Mouse (Mus musculus) T-helper 1 cell (primary cell): ENCODE measurements around the gene Tle6.

ENCODE experiments used
- in situ Hi-C: fragments of 300-600 bp; cut with MboI, MseI; formaldehyde crosslinking; loops from one replicate; pipeline ENCODE4 v1.15.1; 2025; ENCODE audit warnings: high pct_unique_total_duplicates

Gene Tle6

GRCm38 (mm10) chr10:81564734-81565133 is 36.1 kb downstream of the Tle6 start:
- in situ Hi-C loops = loop anchor here (5.0 kb wide), 2 partner anchors 38 to 78 kb away; partner anchors contain the start of gene Tle6

- in situ Hi-C loops = loop anchor here (5.0 kb wide), 1 partner anchor 78 kb away; no protein-coding TSS in a partner anchor
Observed at GRCm38 (mm10) chr10:81564216-81564615, 36.7 kb downstream of the Tle6 start.

DNA sequence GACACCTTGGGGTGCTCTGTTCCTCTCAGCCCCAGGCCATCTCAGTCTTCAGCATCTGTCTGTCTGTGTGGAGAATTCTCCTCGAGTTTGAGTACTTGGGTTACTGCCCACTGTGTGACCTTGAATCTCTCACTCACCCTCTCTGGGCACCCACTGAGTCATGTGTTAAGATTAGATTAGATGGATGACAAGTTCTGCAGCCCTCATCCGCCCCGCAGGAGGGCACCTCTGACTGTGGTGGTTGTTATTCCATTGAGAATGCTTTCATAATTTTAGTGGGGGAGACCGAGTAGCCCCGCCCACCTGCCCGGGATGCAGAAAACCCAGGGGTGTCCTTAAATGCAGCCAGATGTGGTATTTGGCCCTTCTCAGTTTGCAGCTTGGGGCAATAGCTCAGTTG is 37.4 kb downstream of the Tle6 start:
- in situ Hi-C loops = loop anchor here (5.0 kb wide), 1 partner anchor 79 kb away; no protein-coding TSS in a partner anchor

- in situ Hi-C loops = loop anchor here (5.0 kb wide), 1 partner anchor 80 kb away; no protein-coding TSS in a partner anchor
Observed at GRCm38 (mm10) chr10:81562411-81562810, 38.5 kb downstream of the Tle6 start.

GRCm38 (mm10) chr10:81560719-81561459 is 40.0 kb downstream of the Tle6 start:
- in situ Hi-C loops = loop anchor here (5.0 kb wide), 1 partner anchor 81 kb away; no protein-coding TSS in a partner anchor

- in situ Hi-C loops = loop anchor here (5.0 kb wide), 1 partner anchor 82 kb away; no protein-coding TSS in a partner anchor
Observed at GRCm38 (mm10) chr10:81559627-81560539, 41.0 kb downstream of the Tle6 start.

DNA sequence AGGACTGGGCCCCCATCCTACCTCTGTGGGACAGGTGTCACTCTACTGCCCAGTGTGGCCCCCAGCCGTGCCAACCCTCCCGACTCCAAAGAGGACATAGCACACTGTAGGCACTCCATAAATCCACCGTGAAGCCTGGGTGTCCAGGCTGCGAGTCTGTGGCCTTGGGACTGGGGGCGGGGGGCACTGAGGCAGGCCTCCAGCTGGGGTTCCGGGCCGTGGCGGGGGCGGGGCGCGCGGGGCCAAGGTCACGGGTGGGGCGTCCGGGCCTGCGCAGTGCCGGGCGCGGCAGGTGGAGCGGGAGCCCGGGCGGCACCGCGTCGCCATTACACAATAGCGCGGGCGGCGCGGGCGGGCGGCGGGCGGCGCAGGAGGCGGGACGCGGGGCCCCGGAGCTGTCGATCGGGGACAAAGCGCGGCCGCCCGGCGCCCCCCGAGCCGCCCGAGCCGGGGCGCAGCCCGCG is 41.7 kb downstream of the Tle6 start, which contains the start of gene Aes:
Gene Aes (plus strand): TSS at position 326 of the 464 bp plus-strand sequence.
- in situ Hi-C loops = no loop called here

GRCm38 (mm10) chr10:81557491-81557890 is 43.4 kb downstream of the Tle6 start:
- in situ Hi-C loops = no loop called here

GRCm38 (mm10) chr10:81556282-81556681 is 44.6 kb downstream of the Tle6 start:
- in situ Hi-C loops = no loop called here

GRCm38 (mm10) chr10:81553807-81554755 is 46.8 kb downstream of the Tle6 start:
- in situ Hi-C loops = no loop called here

- in situ Hi-C loops = no loop called here
Observed at GRCm38 (mm10) chr10:81553232-81553631, 47.6 kb downstream of the Tle6 start.

- in situ Hi-C loops = no loop called here
Observed at GRCm38 (mm10) chr10:81551597-81552102, 49.2 kb downstream of the Tle6 start.

GRCm38 (mm10) chr10:81550257-81550656 is 50.6 kb downstream of the Tle6 start:
- in situ Hi-C loops = no loop called here

GRCm38 (mm10) chr10:81548944-81549343 is 51.9 kb downstream of the Tle6 start:
- in situ Hi-C loops = no loop called here

GRCm38 (mm10) chr10:81546788-81547571 is 53.9 kb downstream of the Tle6 start:
- in situ Hi-C loops = no loop called here

DNA sequence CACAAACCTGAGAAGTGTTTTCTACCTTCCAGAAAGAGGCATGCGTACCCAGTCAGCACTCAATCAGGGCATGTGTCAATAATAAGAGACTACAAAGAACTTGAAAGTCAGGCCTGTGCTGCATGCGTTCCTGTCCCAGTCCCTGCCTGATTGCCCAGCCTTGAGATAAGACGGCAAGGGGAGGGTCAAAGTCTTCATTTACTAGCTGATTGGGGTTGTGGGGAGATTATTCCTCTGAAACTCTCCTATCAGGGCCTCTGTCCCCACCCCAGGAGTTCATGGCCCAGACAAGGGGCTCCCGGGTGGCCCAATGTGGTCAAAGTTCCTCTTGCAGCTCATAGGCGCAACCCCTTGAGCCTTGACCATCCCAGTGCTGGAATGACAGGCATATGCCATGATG is 54.5 kb downstream of the Tle6 start:
- in situ Hi-C loops = no loop called here

GRCm38 (mm10) chr10:81545161-81545747 is 55.6 kb downstream of the Tle6 start, which contains the start of gene Gna11:
TSS of gene Gna11 (minus strand) at chr10:81545190.
- in situ Hi-C loops = no loop called here

DNA sequence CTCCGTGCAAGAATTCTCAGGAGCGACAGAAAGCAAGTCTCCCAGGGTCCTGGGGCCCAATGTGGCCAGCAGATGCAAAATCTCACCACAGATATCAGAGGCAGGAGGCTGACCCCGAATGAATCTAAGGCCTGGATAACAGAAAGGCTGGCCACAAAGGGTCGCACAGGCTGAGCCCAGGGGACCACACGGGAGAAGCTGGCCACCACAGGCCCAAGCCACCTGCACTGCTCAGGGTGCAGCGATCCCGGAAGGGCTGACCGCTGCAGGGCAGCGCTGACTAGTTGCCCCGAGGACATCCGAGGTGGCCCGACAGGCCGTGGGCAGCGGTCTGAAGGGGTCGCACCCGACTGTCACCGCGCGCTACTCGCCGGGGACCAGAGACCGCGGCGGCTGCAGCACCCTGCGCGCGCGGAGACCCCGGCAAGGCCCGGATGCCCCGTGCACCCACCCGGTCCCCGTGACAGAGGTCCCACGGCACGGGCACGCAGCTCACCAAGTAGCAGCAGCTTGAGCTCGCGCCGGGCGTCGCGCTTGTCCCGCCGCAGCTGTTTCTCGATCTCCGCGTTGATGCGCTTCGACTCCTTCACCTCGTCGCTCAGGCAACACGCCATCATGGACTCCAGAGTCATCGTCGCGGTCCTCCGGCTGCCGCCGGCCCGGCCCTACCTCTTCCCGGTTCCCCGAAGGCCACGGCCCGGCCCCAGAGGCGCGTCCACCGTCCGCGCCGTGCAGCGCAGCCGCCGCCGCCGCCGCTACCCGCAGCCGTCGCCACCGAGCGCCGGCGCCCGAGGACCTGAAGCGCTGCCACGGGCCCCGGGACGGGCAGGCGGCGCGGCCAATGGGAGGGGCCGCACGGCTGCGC is 56.3 kb downstream of the Tle6 start:
- in situ Hi-C loops = no loop called here
